Mouse (Mus musculus) embryonic facial prominence, embryonic 14.5 days (tissue): ENCODE results near the gene Slc38a7. TPM values are rescaled to one million over a fixed set of nuclear protein-coding genes. Genes with fewer than 3 reads are reported as not detected.
"Not testable (repeated sequence)": the region's sequence is repeated elsewhere in the genome, so short reads cannot be mapped to it uniquely, and the experiment has no call there.

Experiments used
- ATAC-seq: fragments of 200-750 bp; cut with Nextera tagmentation; 2 replicates; pipeline ENCODE4 v1.8.0; 2017; ENCODE audit warnings: low read depth, moderate number of reproducible peaks, moderate TSS enrichment
- DNase-seq: peaks from one replicate; pipeline ENCODE4 v3.0.0-alpha.2; 2015; ENCODE audit warnings: low spot score
- H3K27ac ChIP-seq: fragments of 300-500 bp; sonication (generic); replicated peaks from 2 replicates; pipeline ENCODE4 v1.5.1; 2014; ENCODE audit warnings: low read depth, mild to moderate bottlenecking, low read length, moderate library complexity
- H3K27me3 ChIP-seq: fragments of 300-500 bp; sonication (generic); replicated peaks from 2 replicates; pipeline ENCODE4 v1.6.1; 2014; ENCODE audit warnings: low read length; ENCODE audit not compliant: control insufficient read depth, insufficient read depth
- H3K36me3 ChIP-seq: fragments of 300-500 bp; sonication (generic); 2 replicates; pipeline ENCODE4 v1.6.1; 2014; ENCODE audit warnings: low read length, mixed read lengths; ENCODE audit not compliant: control insufficient read depth, insufficient read depth
- H3K4me1 ChIP-seq: fragments of 300-500 bp; sonication (generic); 2 replicates; pipeline ENCODE4 v1.6.1; 2014; ENCODE audit warnings: antibody characterized with exemption, low read length; ENCODE audit not compliant: control insufficient read depth, insufficient read depth
- H3K4me2 ChIP-seq: fragments of 300-500 bp; sonication (generic); 2 replicates; pipeline ENCODE4 v1.6.1; 2014; ENCODE audit warnings: low read depth, mild to moderate bottlenecking, low read length, moderate library complexity, mixed read lengths
- H3K4me3 ChIP-seq: fragments of 300-500 bp; sonication (generic); 2 replicates; pipeline ENCODE4 v1.5.1; 2014; ENCODE audit warnings: low read depth, mild to moderate bottlenecking, low read length
- H3K9ac ChIP-seq: fragments of 300-500 bp; sonication (generic); 2 replicates; pipeline ENCODE4 v1.6.1; 2014; ENCODE audit warnings: low read depth, mild to moderate bottlenecking, low read length, moderate library complexity, mixed read lengths
- H3K9me3 ChIP-seq: fragments of 300-500 bp; sonication (generic); 2 replicates; pipeline ENCODE4 v1.6.1; 2016; ENCODE audit warnings: low read length; ENCODE audit not compliant: control insufficient read depth
- WGBS: fragments of 180-500 bp; shearing (Covaris S2); extraction: QIAGEN DNeasy Blood & Tissue Kit; methylation state at CpG from one replicate; pipeline ENCODE4 v1.1.7; 2014; 5-methylcytosine and 5-hydroxymethylcytosine counted together
- polyA plus RNA-seq: library from polyadenylated mRNA; unstranded; fragments of >200 nt; fragmentation: Nextera tagmentation; extraction: Ambion mirVana; gene quantifications from 2 replicates; pipeline ENCODE4 v1.2.1, GENCODE M21; 2014

Gene Slc38a7
- polyA plus RNA-seq, 1 experiment from 2014 or later, result 13.1 TPM

- ATAC-seq, result no peak
- no peak overlapping the region for H3K9ac ChIP-seq
- DNase-seq, result no peak
- no peaks in the 10 kb centered on the region for H3K9me3 ChIP-seq
- H3K4me2 ChIP-seq, result no peak overlapping the region
- H3K4me1 ChIP-seq, result peaks cover 4% of the 10 kb centered on the region; the same call in 1 of the 2 replicates
- H3K27me3 ChIP-seq, result no peaks in the 10 kb centered on the region
- no peak overlapping the region for H3K27ac ChIP-seq
- 93% methylated on average over 6 of the region's 6 CpGs for WGBS
- H3K4me3 ChIP-seq, result no peak overlapping the region
- peaks cover 45% of the 10 kb centered on the region; the same call in 1 of the 2 replicates for H3K36me3 ChIP-seq
These were observed 54.2 kb downstream of the Slc38a7 start for GRCm38 (mm10) chr8:95799117-95799516.

DNA sequence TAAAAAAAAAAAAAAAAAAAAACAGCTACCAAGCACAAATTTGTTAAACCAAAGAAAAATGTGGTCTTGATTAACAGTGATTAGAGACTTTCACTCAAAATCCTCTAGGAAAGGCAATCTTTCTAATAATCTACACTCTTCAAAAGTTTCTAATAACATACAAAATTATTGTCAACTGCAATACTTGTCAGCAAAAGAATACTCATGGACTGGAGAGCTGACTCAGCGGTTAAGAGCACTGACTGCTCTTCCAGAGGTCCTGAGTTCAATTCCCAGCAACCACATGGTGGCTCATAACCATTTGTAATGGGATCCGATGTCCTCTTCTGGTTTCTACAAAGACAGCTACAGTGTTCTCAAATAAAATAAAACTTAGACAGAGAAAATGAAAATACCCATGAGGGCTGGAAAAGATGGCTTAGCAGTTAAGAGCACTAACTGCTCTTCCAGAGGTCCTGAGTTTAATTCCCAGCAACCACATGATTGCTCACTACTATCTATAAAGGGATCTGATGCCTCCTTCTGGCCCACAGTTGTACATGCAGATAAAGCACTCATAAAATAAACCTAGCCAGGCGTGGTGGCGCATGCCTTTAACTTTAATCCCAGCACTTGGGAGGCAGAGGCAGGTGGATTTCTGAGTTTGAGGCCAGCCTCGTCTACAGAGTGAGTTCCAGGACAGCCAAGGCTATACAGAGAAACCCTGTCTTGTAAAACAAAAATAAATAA lies 57.8 kb downstream of the Slc38a7 start:
- not testable (repeated sequence) for H3K4me3 ChIP-seq, ATAC-seq, H3K9ac ChIP-seq, H3K27me3 ChIP-seq, H3K4me2 ChIP-seq, H3K9me3 ChIP-seq, H3K4me1 ChIP-seq, H3K27ac ChIP-seq, DNase-seq
- WGBS, result 92% methylated on average over 5 of the region's 5 CpGs
- H3K36me3 ChIP-seq, result peaks cover 37% of the 10 kb centered on the region

Other genes with a start within 250 kb of the Slc38a7 start
- gene Gins3, start 220.1 kb downstream of the Slc38a7 start, polyA plus RNA-seq, result 14.3 and 16.4 TPM in 2 replicates
- gene Ndrg4, start 176.6 kb downstream of the Slc38a7 start, polyA plus RNA-seq, result 44.7 and 53.4 TPM in 2 replicates
- 16.7 and 16.8 TPM in 2 replicates for gene Setd6, start 137.7 kb downstream of the Slc38a7 start, polyA plus RNA-seq
- 75.4 and 93.6 TPM in 2 replicates for gene Cnot1, start 46.1 kb downstream of the Slc38a7 start, polyA plus RNA-seq
- gene Sap18b, start 28.2 kb downstream of the Slc38a7 start, polyA plus RNA-seq, result 322 and 341 TPM in 2 replicates
- 61.9 and 71.2 TPM in 2 replicates for gene Got2, start 35.0 kb upstream of the Slc38a7 start, polyA plus RNA-seq